Mouse (Mus musculus): ENCODE results near the gene Eva1a.

Gene Eva1a

GRCm38 (mm10) chr6:82125134-82125533 is 84.3 kb downstream of the Eva1a start:
- DNase-seq (ENCODE audit: low spot score in 2 of 2), result no peak

GRCm38 (mm10) chr6:82127827-82128226 is 87.0 kb downstream of the Eva1a start:
- DNase-seq (ENCODE audit: low spot score in 2 of 2), result no peak

- DNase-seq (ENCODE audit: low spot score in 2 of 2), result no peak
Measured at GRCm38 (mm10) chr6:82129630-82130217, 88.9 kb downstream of the Eva1a start.

- no peak for DNase-seq (ENCODE audit: low spot score in 2 of 2)
Measured at GRCm38 (mm10) chr6:82132876-82133591, 92.2 kb downstream of the Eva1a start.

- no peak for DNase-seq (ENCODE audit: low spot score in 2 of 2)
Measured at GRCm38 (mm10) chr6:82133592-82133978, 92.7 kb downstream of the Eva1a start.

GRCm38 (mm10) chr6:82135959-82136712 is 95.3 kb downstream of the Eva1a start:
- DNase-seq (ENCODE audit: low spot score in 2 of 2), result no peak

Measured in spleen, postnatal 10 days (tissue).